Mouse (Mus musculus) monocyte, adult 5-6 weeks (primary cell): ENCODE measurements around the gene Ltbp2. TPM values are rescaled to one million over a fixed set of nuclear protein-coding genes. Genes with fewer than 3 reads are reported as not detected.

Experiments used
- ATAC-seq: fragments of 153-309, 156-312 bp; replicated peaks from 2 replicates; pipeline ENCODE4 v1.8.0; 2017; ENCODE audit warnings: mild to moderate bottlenecking; ENCODE audit not compliant: low TSS enrichment, insufficient number of reproducible peaks, severe bottlenecking, poor library complexity, low FRiP score
- total RNA-seq: library from RNA; stranded (forward); fragments of 200-1000, 200-491, 200-594 nt; gene quantifications from 3 replicates; pipeline ENCODE4 v1.2.3, GENCODE M21; 2017

Gene Ltbp2
- total RNA-seq, 1 experiment from 2014 or later, result not detected

DNA sequence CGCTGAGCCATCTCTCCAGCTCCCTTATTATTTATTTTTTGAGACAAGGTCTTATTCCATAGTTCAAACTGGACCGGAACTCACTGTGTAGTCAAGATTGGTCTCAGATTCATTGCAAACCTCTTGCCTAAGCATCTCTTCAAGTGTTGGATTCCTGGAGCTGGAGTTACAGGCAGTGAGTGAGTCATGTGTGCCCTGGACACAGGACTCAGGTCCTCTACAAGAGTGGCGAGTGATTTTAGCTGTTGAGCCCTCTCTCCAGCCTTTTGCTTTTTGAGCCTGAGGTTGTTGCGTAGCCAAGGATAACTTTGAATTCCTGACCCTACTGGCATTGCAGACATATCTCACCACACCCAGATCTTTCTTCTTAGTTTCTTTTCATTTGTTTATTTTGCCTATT lies 130.6 kb downstream of the Ltbp2 start:
- no peak for ATAC-seq

DNA sequence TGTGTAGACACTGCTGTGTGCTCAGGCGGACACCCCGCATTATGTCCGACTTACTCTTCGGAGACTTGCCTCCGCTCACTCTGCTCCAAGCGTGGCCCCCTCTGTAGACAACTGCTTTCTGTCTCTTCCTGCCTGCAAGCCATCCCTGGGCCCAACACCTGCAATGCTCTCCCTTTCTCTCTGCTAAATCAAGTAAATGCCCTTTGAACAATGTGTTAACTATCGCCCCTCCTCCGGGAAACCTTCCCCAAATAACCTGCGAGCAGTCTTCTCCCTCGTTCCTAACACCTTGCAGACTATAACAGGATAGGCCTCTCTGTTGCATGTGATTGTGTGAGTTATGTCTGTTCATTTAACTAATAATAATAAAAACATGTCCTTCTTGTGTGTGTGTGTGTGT lies 132.8 kb downstream of the Ltbp2 start:
- ATAC-seq, result no peak

DNA sequence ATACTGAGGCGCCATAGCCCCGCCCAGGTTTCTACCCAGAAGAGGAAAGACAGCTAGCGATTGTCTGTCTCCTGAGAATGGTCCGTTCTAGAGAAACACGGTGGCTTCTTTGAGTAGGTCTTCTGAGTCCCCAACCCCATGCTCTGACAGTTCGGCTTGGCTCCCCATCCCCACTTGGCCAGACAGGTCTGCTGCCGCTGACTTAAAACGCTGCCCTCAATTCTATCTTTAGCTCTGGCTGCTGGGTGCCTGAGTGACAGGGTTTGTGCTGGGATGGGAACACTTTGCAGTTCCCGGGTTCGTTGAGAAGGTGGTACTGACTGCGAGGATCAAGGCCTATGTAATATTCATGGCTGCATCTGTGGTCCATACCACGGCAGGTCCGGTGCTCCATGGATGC lies 143.0 kb downstream of the Ltbp2 start:
- ATAC-seq, result no peak

Other genes with a start within 250 kb of the Ltbp2 start
- not detected in 3 replicates for gene Vrtn, start 235.5 kb downstream of the Ltbp2 start, total RNA-seq
- gene Syndig1l, start 177.7 kb downstream of the Ltbp2 start, total RNA-seq, result not detected in 3 replicates
- 69.6 to 85.5 TPM (median 78.1 TPM) in 3 replicates for gene Npc2, start 103.4 kb downstream of the Ltbp2 start, total RNA-seq
- gene Isca2, start 103.3 kb downstream of the Ltbp2 start, total RNA-seq, result 25.3 to 50.1 TPM (median 44.7 TPM) in 3 replicates
- 101 to 149 TPM (median 133 TPM) in 3 replicates for gene Fcf1, start 94.4 kb upstream of the Ltbp2 start, total RNA-seq
- 42.8 to 69.6 TPM (median 53.8 TPM) in 3 replicates for gene Arel1, start 94.4 kb upstream of the Ltbp2 start, total RNA-seq
- gene Ylpm1, start 119.8 kb upstream of the Ltbp2 start, total RNA-seq, result 22.6 to 86.9 TPM (median 34.8 TPM) in 3 replicates
- 5.0 TPM in 1 of 3 replicates, not detected in the others for gene Prox2, start 234.2 kb upstream of the Ltbp2 start, total RNA-seq
- gene Dlst, start 234.3 kb upstream of the Ltbp2 start, total RNA-seq, result 309 to 346 TPM (median 316 TPM) in 3 replicates